Mouse (Mus musculus): ENCODE data around the gene Cd44.

DNA sequence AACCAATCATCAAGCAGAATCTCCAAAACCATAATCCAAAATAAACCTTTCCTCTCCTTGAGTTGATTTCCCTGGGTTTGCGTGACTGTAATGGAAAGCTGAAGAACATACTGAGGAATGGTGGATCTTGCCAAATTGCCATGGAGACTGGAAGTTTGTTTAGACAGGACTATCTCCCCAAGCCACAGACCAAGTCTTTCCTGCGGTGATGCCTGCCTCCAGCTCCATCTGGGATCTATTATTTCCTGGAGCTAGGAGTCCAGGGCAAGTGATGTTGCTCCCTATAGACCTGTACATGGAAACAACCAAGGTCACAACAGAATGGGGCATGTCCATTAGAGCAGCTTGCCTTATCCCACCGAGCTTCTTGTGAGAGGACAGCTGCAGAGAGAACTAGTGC lies 15.1 kb upstream of the Cd44 start:
- TF ChIP-seq CHD2 (IDR thresholded peaks at IDR 0.05; ENCODE audit: low read depth, low read length) (no peak), HCFC1 (IDR thresholded peaks at IDR 0.05; ENCODE audit: borderline replicate concordance, insufficient read depth, low read length) (no peak)
